Mouse (Mus musculus): ENCODE measurements around the gene Calr3. TPM values are rescaled to one million over a fixed set of nuclear protein-coding genes. Genes with fewer than 3 reads are reported as not detected.

Calr3 gene
- total RNA-seq, 2 experiments from 2014 or later: 0.62 TPM; not detected in 1

Other genes with a start within 250 kb of the Calr3 start
- gene Cib3, start 231.0 kb downstream of the Calr3 start, total RNA-seq (2015): 0.21 TPM in 1 of 2 replicates, not detected in the other
- 0.16 and 0.55 TPM in 2 replicates for gene Cib3, start 231.0 kb downstream of the Calr3 start, total RNA-seq (2017)
- not detected in 2 replicates for gene Gm11034, start 230.2 kb downstream of the Calr3 start, total RNA-seq (2015)
- gene Gm11034, start 230.2 kb downstream of the Calr3 start, total RNA-seq (2017): not detected in 2 replicates
- 68.0 and 69.3 TPM in 2 replicates for gene Fam32a, start 224.1 kb downstream of the Calr3 start, total RNA-seq (2015)
- gene Fam32a, start 224.1 kb downstream of the Calr3 start, total RNA-seq (2017): 57.1 and 62.0 TPM in 2 replicates
- gene Ap1m1, start 203.9 kb downstream of the Calr3 start, total RNA-seq (2015): 91.5 and 106 TPM in 2 replicates
- gene Ap1m1, start 203.9 kb downstream of the Calr3 start, total RNA-seq (2017): 53.1 and 76.1 TPM in 2 replicates
- 40.0 and 43.6 TPM in 2 replicates for gene Gm10282, start 138.6 kb downstream of the Calr3 start, total RNA-seq (2015)
- gene Gm10282, start 138.6 kb downstream of the Calr3 start, total RNA-seq (2017): 40.6 and 43.1 TPM in 2 replicates
- 70.6 and 72.1 TPM in 2 replicates for gene Klf2, start 124.8 kb downstream of the Calr3 start, total RNA-seq (2015)
- 18.9 and 25.5 TPM in 2 replicates for gene Klf2, start 124.8 kb downstream of the Calr3 start, total RNA-seq (2017)
- 45.7 and 53.4 TPM in 2 replicates for gene Eps15l1, start 22.4 kb downstream of the Calr3 start, total RNA-seq (2015)
- 41.9 and 46.5 TPM in 2 replicates for gene Eps15l1, start 22.4 kb downstream of the Calr3 start, total RNA-seq (2017)
- 0.89 and 1.5 TPM in 2 replicates for gene 1700030K09Rik, start within 50 bp of the Calr3 start, total RNA-seq (2015)
- gene 1700030K09Rik, start within 50 bp of the Calr3 start, total RNA-seq (2017): 2.8 and 3.0 TPM in 2 replicates
- 55.9 and 63.0 TPM in 2 replicates for gene Cherp, start 31.4 kb upstream of the Calr3 start, total RNA-seq (2015)
- gene Cherp, start 31.4 kb upstream of the Calr3 start, total RNA-seq (2017): 5.9 and 21.8 TPM in 2 replicates
- gene Slc35e1, start 48.7 kb upstream of the Calr3 start, total RNA-seq (2015): 50.7 and 54.0 TPM in 2 replicates
- gene Slc35e1, start 48.7 kb upstream of the Calr3 start, total RNA-seq (2017): 45.7 and 49.9 TPM in 2 replicates
- 6.6 and 6.8 TPM in 2 replicates for gene Med26, start 104.4 kb upstream of the Calr3 start, total RNA-seq (2015)
- gene Med26, start 104.4 kb upstream of the Calr3 start, total RNA-seq (2017): 4.2 and 4.7 TPM in 2 replicates
- gene Smim7, start 127.2 kb upstream of the Calr3 start, total RNA-seq (2015): 48.7 and 55.8 TPM in 2 replicates
- 43.2 and 61.5 TPM in 2 replicates for gene Smim7, start 127.2 kb upstream of the Calr3 start, total RNA-seq (2017)
- gene Tmem38a, start 128.2 kb upstream of the Calr3 start, total RNA-seq (2015): 3.7 and 5.6 TPM in 2 replicates
- gene Tmem38a, start 128.2 kb upstream of the Calr3 start, total RNA-seq (2017): 3.8 and 5.0 TPM in 2 replicates
- gene Nwd1, start 202.8 kb upstream of the Calr3 start, total RNA-seq (2015): 0.09 and 0.11 TPM in 2 replicates
- gene Nwd1, start 202.8 kb upstream of the Calr3 start, total RNA-seq (2017): 0.55 and 0.61 TPM in 2 replicates